Mouse (Mus musculus): ENCODE measurements around the gene Mrps26. TPM values are rescaled to one million over a fixed set of nuclear protein-coding genes. Genes with fewer than 3 reads are reported as not detected.
"Not testable (repeated sequence)": the region's sequence is repeated elsewhere in the genome, so short reads cannot be mapped to it uniquely, and the experiment has no call there.

Gene Mrps26
- polyA plus RNA-seq, 1 experiment from 2014 or later, result 100 TPM

GRCm38 (mm10) chr2:130546957-130547356 lies 16.6 kb upstream of the Mrps26 start:
- WGBS, result 88% methylated on average over 8 of the region's 8 CpGs
- Histone ChIP-seq H3K27me3 (ENCODE audit: insufficient read depth, poor library complexity, severe bottlenecking) (no peaks in the 10 kb centered on the region), H3K27ac (no peak overlapping the region), H3K36me3 (peaks cover 99% of the 10 kb centered on the region), H3K9me3 (no peaks in the 10 kb centered on the region), H3K4me3 (no peak overlapping the region), H3K4me1 (replicated peaks) (no peaks in the 10 kb centered on the region)
- no peak for DNase-seq (ENCODE audit: low spot score)

- Histone ChIP-seq H3K9me3 (no peaks in the 10 kb centered on the region), H3K27me3 (ENCODE audit: insufficient read depth, poor library complexity, severe bottlenecking) (no peaks in the 10 kb centered on the region), H3K27ac (no peak overlapping the region), H3K4me1 (replicated peaks) (no peaks in the 10 kb centered on the region), H3K4me3 (no peak overlapping the region), H3K36me3 (peaks cover 78% of the 10 kb centered on the region)
- WGBS, result 90% methylated on average over 7 of the region's 7 CpGs
- no peak for DNase-seq (ENCODE audit: low spot score)
These were observed 8.7 kb upstream of the Mrps26 start for GRCm38 (mm10) chr2:130554841-130555240.

- Histone ChIP-seq H3K4me1 (replicated peaks) (no peaks in the 10 kb centered on the region), H3K36me3 (peaks cover 64% of the 10 kb centered on the region), H3K9me3 (no peaks in the 10 kb centered on the region), H3K27me3 (ENCODE audit: insufficient read depth, poor library complexity, severe bottlenecking) (no peaks in the 10 kb centered on the region), H3K4me3 (no peak overlapping the region), H3K27ac (no peak overlapping the region)
- DNase-seq (ENCODE audit: low spot score), result no peak
- WGBS, result 83% methylated on average over 1 of the region's 1 CpGs
These were observed 7.2 kb upstream of the Mrps26 start for GRCm38 (mm10) chr2:130556292-130556691.

GRCm38 (mm10) chr2:130557462-130557861 lies 6.1 kb upstream of the Mrps26 start:
- Histone ChIP-seq H3K36me3 (peaks cover 52% of the 10 kb centered on the region), H3K4me1 (replicated peaks) (peaks cover 3% of the 10 kb centered on the region), H3K27me3 (ENCODE audit: insufficient read depth, poor library complexity, severe bottlenecking) (no peaks in the 10 kb centered on the region), H3K4me3 (no peak overlapping the region), H3K9me3 (no peaks in the 10 kb centered on the region), H3K27ac (no peak overlapping the region)
- no peak for DNase-seq (ENCODE audit: low spot score)
- WGBS, result 93% methylated on average over 2 of the region's 2 CpGs

GRCm38 (mm10) chr2:130558015-130558414 lies 5.5 kb upstream of the Mrps26 start:
- Histone ChIP-seq H3K9me3 (no peaks in the 10 kb centered on the region), H3K27ac (no peak overlapping the region), H3K4me3 (no peak overlapping the region), H3K27me3 (ENCODE audit: insufficient read depth, poor library complexity, severe bottlenecking) (no peaks in the 10 kb centered on the region), H3K4me1 (replicated peaks) (peaks cover 8% of the 10 kb centered on the region), H3K36me3 (peaks cover 47% of the 10 kb centered on the region)
- DNase-seq (ENCODE audit: low spot score), result no peak
- WGBS, result 63% methylated on average over 2 of the region's 2 CpGs

GRCm38 (mm10) chr2:130564063-130564462 lies 521 bp downstream of the Mrps26 start:
- 0% methylated on average over 23 of the region's 23 CpGs for WGBS
- DNase-seq (ENCODE audit: low spot score), result no peak
- H3K27ac ChIP-seq, result peak overlapping the region; percentile 88

GRCm38 (mm10) chr2:130564983-130565382 lies 1.4 kb downstream of the Mrps26 start:
- DNase-seq (ENCODE audit: low spot score), result no peak
- Histone ChIP-seq H3K9me3 (no peaks in the 10 kb centered on the region), H3K27me3 (ENCODE audit: insufficient read depth, poor library complexity, severe bottlenecking) (no peaks in the 10 kb centered on the region), H3K36me3 (peaks cover 28% of the 10 kb centered on the region), H3K4me3 (peak overlapping the region; percentile 91), H3K27ac (no peak overlapping the region), H3K4me1 (replicated peaks) (peaks cover 26% of the 10 kb centered on the region)
- WGBS, result 83% methylated on average over 8 of the region's 8 CpGs

More at GRCm38 (mm10) chr2:130564063-130564462, 521 bp downstream of the Mrps26 start:
- Histone ChIP-seq H3K9me3 (no peaks in the 10 kb centered on the region), H3K4me1 (replicated peaks) (peaks cover 26% of the 10 kb centered on the region), H3K27me3 (ENCODE audit: insufficient read depth, poor library complexity, severe bottlenecking) (no peaks in the 10 kb centered on the region), H3K4me3 (peak overlapping the region; percentile 91), H3K36me3 (peaks cover 28% of the 10 kb centered on the region)

- H3K27ac ChIP-seq, result no peak overlapping the region
- peaks cover 28% of the 10 kb centered on the region for H3K36me3 ChIP-seq
- no peak for DNase-seq (ENCODE audit: low spot score)
- no peak overlapping the region for H3K4me3 ChIP-seq
- peaks cover 13% of the 10 kb centered on the region for H3K4me1 ChIP-seq (replicated peaks)
- peaks cover 13% of the 10 kb centered on the region for H3K27me3 ChIP-seq (ENCODE audit: insufficient read depth, poor library complexity, severe bottlenecking)
- no peaks in the 10 kb centered on the region for H3K9me3 ChIP-seq
- 84% methylated on average over 4 of the region's 4 CpGs for WGBS
These were observed 5.4 kb downstream of the Mrps26 start for GRCm38 (mm10) chr2:130568921-130569320.

- H3K27ac ChIP-seq, result no peak overlapping the region
- no peak for DNase-seq (ENCODE audit: low spot score)
- H3K27me3 ChIP-seq (ENCODE audit: insufficient read depth, poor library complexity, severe bottlenecking), result peaks cover 23% of the 10 kb centered on the region
- peaks cover 3% of the 10 kb centered on the region for H3K4me1 ChIP-seq (replicated peaks)
- no peak overlapping the region for H3K4me3 ChIP-seq
- peaks cover 26% of the 10 kb centered on the region for H3K36me3 ChIP-seq
- H3K9me3 ChIP-seq, result no peaks in the 10 kb centered on the region
These were observed 6.4 kb downstream of the Mrps26 start for GRCm38 (mm10) chr2:130569926-130570325.

- H3K27me3 ChIP-seq (ENCODE audit: insufficient read depth, poor library complexity, severe bottlenecking), result peaks cover 73% of the 10 kb centered on the region
- H3K27ac ChIP-seq, result no peak overlapping the region
- peaks cover 23% of the 10 kb centered on the region for H3K4me1 ChIP-seq (replicated peaks)
- H3K4me3 ChIP-seq, result no peak overlapping the region
- H3K36me3 ChIP-seq, result no peaks in the 10 kb centered on the region
- WGBS, result 82% methylated on average over 5 of the region's 5 CpGs
- peaks cover 4% of the 10 kb centered on the region; the same call in 1 of the 2 replicates for H3K9me3 ChIP-seq
- DNase-seq (ENCODE audit: low spot score), result no peak
These were observed 11.4 kb downstream of the Mrps26 start for GRCm38 (mm10) chr2:130574960-130575359.

- Histone ChIP-seq H3K27ac (no peak within 1 kb of the TSS), H3K4me1 (replicated peaks) (peaks cover 32% of the 10 kb centered on the region)
- WGBS, result 36% methylated on average over 9 of the region's 9 CpGs
These were observed 12.3 kb downstream of the Mrps26 start, which contains the start of gene Oxt for GRCm38 (mm10) chr2:130575873-130576272. Oxt (plus strand) TSS chr2:130576173.

GRCm38 (mm10) chr2:130576564-130576963 lies 13.0 kb downstream of the Mrps26 start:
- WGBS, result 1% methylated on average over 32 of the region's 32 CpGs
- Histone ChIP-seq H3K27me3 (ENCODE audit: insufficient read depth, poor library complexity, severe bottlenecking) (peaks cover 89% of the 10 kb centered on the region), H3K4me1 (replicated peaks) (peaks cover 36% of the 10 kb centered on the region), H3K4me3 (peak overlapping the region; percentile 41)
- not testable (repeated sequence) for H3K27ac ChIP-seq, H3K36me3 ChIP-seq, H3K9me3 ChIP-seq
- DNase-seq (ENCODE audit: low spot score), result peak; percentile 30

More at GRCm38 (mm10) chr2:130575873-130576272, 12.3 kb downstream of the Mrps26 start, which contains the start of gene Oxt:
- DNase-seq (ENCODE audit: low spot score), result no peak
- Histone ChIP-seq H3K36me3 (no peaks in the 10 kb centered on the region), H3K4me3 (peak within 1 kb of the TSS; percentile 41), H3K9me3 (peaks cover 4% of the 10 kb centered on the region; the same call in 1 of the 2 replicates), H3K27me3 (ENCODE audit: insufficient read depth, poor library complexity, severe bottlenecking) (peaks cover 82% of the 10 kb centered on the region)

- 3% methylated on average over 9 of the region's 9 CpGs for WGBS
- H3K27ac ChIP-seq, result no peak overlapping the region
- H3K9me3 ChIP-seq, result peaks cover 4% of the 10 kb centered on the region; the same call in 1 of the 2 replicates
- peak overlapping the region; percentile 41; the same call in 1 of the 2 replicates for H3K4me3 ChIP-seq
- H3K4me1 ChIP-seq (replicated peaks), result peaks cover 36% of the 10 kb centered on the region
- H3K27me3 ChIP-seq (ENCODE audit: insufficient read depth, poor library complexity, severe bottlenecking), result peaks cover 94% of the 10 kb centered on the region
- DNase-seq (ENCODE audit: low spot score), result peak; percentile 26
- no peaks in the 10 kb centered on the region for H3K36me3 ChIP-seq
These were observed 13.5 kb downstream of the Mrps26 start for GRCm38 (mm10) chr2:130577021-130577420.

GRCm38 (mm10) chr2:130577632-130578031 lies 14.1 kb downstream of the Mrps26 start:
- Histone ChIP-seq H3K4me3 (peak overlapping the region; percentile 41), H3K9me3 (peaks cover 4% of the 10 kb centered on the region; the same call in 1 of the 2 replicates), H3K4me1 (replicated peaks) (peaks cover 40% of the 10 kb centered on the region), H3K36me3 (no peaks in the 10 kb centered on the region), H3K27me3 (ENCODE audit: insufficient read depth, poor library complexity, severe bottlenecking) (peaks cover 95% of the 10 kb centered on the region), H3K27ac (no peak overlapping the region)
- WGBS, result 3% methylated on average over 12 of the region's 12 CpGs
- DNase-seq (ENCODE audit: low spot score), result peak; percentile 36
